Comparison of ENCODE assay signal across 8 mouse cellular contexts in genomic region chr15:88865061-88865460, GRCm38 (mm10). TPM values are rescaled to one million over a fixed set of nuclear protein-coding genes. Genes with fewer than 3 reads are reported as not detected.
DNase-seq lines count a peak whose midpoint lies in the region; ATAC-seq and TF ChIP-seq lines count a peak whose summit lies in the region.

No protein-coding gene starts in this region.

- no peak for ATAC-seq in heart, embryonic 13.5 days (ENCODE audit: extremely low read depth, insufficient number of reproducible peaks, low FRiP score, low TSS enrichment)
- ATAC-seq in forebrain, embryonic 15.5 days (replicated peaks): no peak
- no peak for ATAC-seq in liver, embryonic 12.5 days

- TF ChIP-seq POLR2A in ES-Bruce4 (IDR thresholded peaks at IDR 0.05; ENCODE audit: insufficient read depth, low read length): no peak

- 79% methylated on average over 14 of the region's 14 CpGs for WGBS in heart, embryonic 13.5 days
- WGBS in forebrain, embryonic 15.5 days: 94% methylated on average over 14 of the region's 14 CpGs
- 91% methylated on average over 14 of the region's 14 CpGs for WGBS in liver, embryonic 12.5 days (ENCODE audit: insufficient replicate concordance)

- peaks cover 55% of the 10 kb centered on the region for H3K4me1 ChIP-seq in heart, embryonic 13.5 days
- H3K4me1 ChIP-seq in ES-Bruce4 (ENCODE audit: control insufficient read depth, insufficient read depth, low read length): peaks cover 10% of the 10 kb centered on the region
- peaks cover 19% of the 10 kb centered on the region for H3K4me1 ChIP-seq in forebrain, embryonic 15.5 days
- H3K4me1 ChIP-seq in liver, embryonic 12.5 days: peaks cover 63% of the 10 kb centered on the region

- TF ChIP-seq CTCF in ES-Bruce4 (IDR thresholded peaks at IDR 0.05; ENCODE audit: low read depth, low read length): no peak

- TF ChIP-seq EP300 in ES-Bruce4 (IDR thresholded peaks at IDR 0.05; ENCODE audit: insufficient read depth, low read depth, low read length): no peak

- peak overlapping the region; percentile 97 for H3K27ac ChIP-seq in heart, embryonic 13.5 days (replicated peaks)
- peak overlapping the region; percentile 99 for H3K27ac ChIP-seq in ES-Bruce4 (ENCODE audit: insufficient read depth, low read length)
- no peak overlapping the region for H3K27ac ChIP-seq in forebrain, embryonic 15.5 days (replicated peaks)
- H3K27ac ChIP-seq in liver, embryonic 12.5 days: no peak overlapping the region

- peak overlapping the region; percentile 96 for H3K4me3 ChIP-seq in heart, embryonic 13.5 days
- peak overlapping the region; percentile 88 for H3K4me3 ChIP-seq in ES-Bruce4 (ENCODE audit: low read depth, low read length)
- H3K4me3 ChIP-seq in forebrain, embryonic 15.5 days: no peak overlapping the region
- peak overlapping the region; percentile 71; the same call in 1 of the 2 replicates for H3K4me3 ChIP-seq in liver, embryonic 12.5 days

- H3K9ac ChIP-seq in heart, embryonic 13.5 days: peak overlapping the region; percentile 98
- peak overlapping the region; percentile 95 for H3K9ac ChIP-seq in ES-Bruce4 (ENCODE audit: low read depth, poor library complexity, severe bottlenecking)
- no peak overlapping the region for H3K9ac ChIP-seq in forebrain, embryonic 15.5 days (replicated peaks)
- no peak overlapping the region for H3K9ac ChIP-seq in liver, embryonic 12.5 days

- no peaks in the 10 kb centered on the region for H3K27me3 ChIP-seq in heart, embryonic 13.5 days (replicated peaks)
- no peaks in the 10 kb centered on the region for H3K27me3 ChIP-seq in ES-Bruce4 (ENCODE audit: control insufficient read depth, insufficient read depth, low read length, poor library complexity, severe bottlenecking)
- H3K27me3 ChIP-seq in forebrain, embryonic 15.5 days: no peaks in the 10 kb centered on the region
- H3K27me3 ChIP-seq in liver, embryonic 12.5 days (replicated peaks): peaks cover 4% of the 10 kb centered on the region; the same call in 1 of the 2 replicates

- no peaks in the 10 kb centered on the region for H3K9me3 ChIP-seq in heart, embryonic 13.5 days
- peaks cover 9% of the 10 kb centered on the region; the same call in 1 of the 2 replicates for H3K9me3 ChIP-seq in ES-Bruce4 (replicated peaks; ENCODE audit: control insufficient read depth, insufficient read depth, low read length, poor library complexity, severe bottlenecking)
- H3K9me3 ChIP-seq in forebrain, embryonic 15.5 days: no peaks in the 10 kb centered on the region
- no peaks in the 10 kb centered on the region for H3K9me3 ChIP-seq in liver, embryonic 12.5 days (replicated peaks)

- DNase-seq in heart, postnatal 36 days: no peak
- no peak for DNase-seq in urinary bladder, adult 18-20 months (ENCODE audit: low spot score in 2 of 2)
- DNase-seq in c-Kit-positive CD71-positive TER-119-positive erythroid progenitor cells, embryonic 14.5 days (ENCODE audit: low spot score): no peak
- DNase-seq in layer of hippocampus, adult 8-10 months (ENCODE audit: low spot score in 2 of 2): no peak

- intact Hi-C loops in heart, postnatal 36 days (cut with DNase I): loop anchor here (2.0 to 5.0 kb wide), 2 partner anchors 14 to 113 kb away; partner anchors contain the start of gene Zbed4

- peak overlapping the region; percentile 94 for H3K4me2 ChIP-seq in heart, embryonic 13.5 days
- H3K4me2 ChIP-seq in forebrain, embryonic 15.5 days (replicated peaks): peak overlapping the region; percentile 88; the same call in 1 of the 2 replicates
- peak overlapping the region; percentile 98 for H3K4me2 ChIP-seq in liver, embryonic 12.5 days

- peaks cover 26% of the 10 kb centered on the region for H3K36me3 ChIP-seq in heart, embryonic 13.5 days
- H3K36me3 ChIP-seq in ES-Bruce4 (ENCODE audit: control insufficient read depth, insufficient read depth, low read length, poor library complexity, severe bottlenecking): peaks cover 28% of the 10 kb centered on the region
- peaks cover 21% of the 10 kb centered on the region for H3K36me3 ChIP-seq in forebrain, embryonic 15.5 days
- peaks cover 26% of the 10 kb centered on the region for H3K36me3 ChIP-seq in liver, embryonic 12.5 days

RNA-seq across cellular contexts. Expression of gene Pim3, which starts 3.1 kb away (rescaled TPM):
- 51.8 and 57.0 TPM in 2 replicates for polyA plus RNA-seq in heart, embryonic 13.5 days (2015; fragmentation: Nextera tagmentation; extraction: Ambion mirVana)
- 100 to 1,000 TPM; 120 to 134 TPM for total RNA-seq in heart, postnatal 36 days (2021)
- polyA plus RNA-seq in ES-Bruce4 (2011; ENCODE audit: insufficient read depth, insufficient read length, low read depth, missing spikeins): 128 and 136 TPM in 2 replicates
- 69.1 and 70.7 TPM in 2 replicates for polyA plus RNA-seq in forebrain, embryonic 15.5 days (2015; fragmentation: Nextera tagmentation; extraction: Ambion mirVana)
- 22.5 and 23.5 TPM in 2 replicates for polyA plus RNA-seq in liver, embryonic 12.5 days (2016; fragmentation: Nextera tagmentation; extraction: Ambion mirVana)
- total RNA-seq in layer of hippocampus, adult 8-10 months (2022): 10 to 100 TPM; 32.4 to 44.2 (median 38.4) TPM

RNA-seq across cellular contexts. Expression of gene Creld2, which starts 45.6 kb away (rescaled TPM):
- polyA plus RNA-seq in heart, embryonic 13.5 days (2015; fragmentation: Nextera tagmentation; extraction: Ambion mirVana): 54.1 and 63.7 TPM in 2 replicates
- 10 to 100 TPM; 16.5 to 27.9 TPM for total RNA-seq in heart, postnatal 36 days (2021)
- polyA plus RNA-seq in ES-Bruce4 (2011; ENCODE audit: insufficient read depth, insufficient read length, low read depth, missing spikeins): 39.2 and 40.2 TPM in 2 replicates
- 58.5 and 59.5 TPM in 2 replicates for polyA plus RNA-seq in forebrain, embryonic 15.5 days (2015; fragmentation: Nextera tagmentation; extraction: Ambion mirVana)
- polyA plus RNA-seq in liver, embryonic 12.5 days (2016; fragmentation: Nextera tagmentation; extraction: Ambion mirVana): 61.1 and 68.6 TPM in 2 replicates
- total RNA-seq in layer of hippocampus, adult 8-10 months (2022): 10 to 100 TPM; 15.0 to 35.2 (median 26.0) TPM

RNA-seq across cellular contexts. Expression of gene Alg12, which starts 45.9 kb away (rescaled TPM):
- polyA plus RNA-seq in heart, embryonic 13.5 days (2015; fragmentation: Nextera tagmentation; extraction: Ambion mirVana): 8.9 and 10.5 TPM in 2 replicates
- 10 to 100 TPM in 1 of 2 experiments, 1 to 10 TPM in 1; 8.9 to 10.1 TPM for total RNA-seq in heart, postnatal 36 days (2021)
- 10.0 and 13.2 TPM in 2 replicates for polyA plus RNA-seq in ES-Bruce4 (2011; ENCODE audit: insufficient read depth, insufficient read length, low read depth, missing spikeins)
- 7.8 and 8.5 TPM in 2 replicates for polyA plus RNA-seq in forebrain, embryonic 15.5 days (2015; fragmentation: Nextera tagmentation; extraction: Ambion mirVana)
- polyA plus RNA-seq in liver, embryonic 12.5 days (2016; fragmentation: Nextera tagmentation; extraction: Ambion mirVana): 6.9 and 7.6 TPM in 2 replicates
- total RNA-seq in layer of hippocampus, adult 8-10 months (2022): 10 to 100 TPM; 11.3 to 16.7 (median 14.3) TPM

Comparison
In these comparisons a context has a peak if more than half of its experiments do, and no peak if none do; other contexts are left out.
1. H3K27ac ChIP-seq: peak in heart, embryonic 13.5 days (single experiment) and ES-Bruce4 (single experiment); none in forebrain, embryonic 15.5 days (single experiment) and liver, embryonic 12.5 days (single experiment).
2. H3K9ac ChIP-seq: peak in heart, embryonic 13.5 days (single experiment) and ES-Bruce4 (single experiment); none in forebrain, embryonic 15.5 days (single experiment) and liver, embryonic 12.5 days (single experiment).
3. Peak in every context shown above with its lines, with median percentiles within 50 percentile points of each other: H3K4me2 ChIP-seq.